Mouse (Mus musculus): ENCODE results near the gene Ovca2.
A peak's percentile ranks its signal among the peaks of the same experiment; 100 is the strongest.

Gene Ovca2

DNA sequence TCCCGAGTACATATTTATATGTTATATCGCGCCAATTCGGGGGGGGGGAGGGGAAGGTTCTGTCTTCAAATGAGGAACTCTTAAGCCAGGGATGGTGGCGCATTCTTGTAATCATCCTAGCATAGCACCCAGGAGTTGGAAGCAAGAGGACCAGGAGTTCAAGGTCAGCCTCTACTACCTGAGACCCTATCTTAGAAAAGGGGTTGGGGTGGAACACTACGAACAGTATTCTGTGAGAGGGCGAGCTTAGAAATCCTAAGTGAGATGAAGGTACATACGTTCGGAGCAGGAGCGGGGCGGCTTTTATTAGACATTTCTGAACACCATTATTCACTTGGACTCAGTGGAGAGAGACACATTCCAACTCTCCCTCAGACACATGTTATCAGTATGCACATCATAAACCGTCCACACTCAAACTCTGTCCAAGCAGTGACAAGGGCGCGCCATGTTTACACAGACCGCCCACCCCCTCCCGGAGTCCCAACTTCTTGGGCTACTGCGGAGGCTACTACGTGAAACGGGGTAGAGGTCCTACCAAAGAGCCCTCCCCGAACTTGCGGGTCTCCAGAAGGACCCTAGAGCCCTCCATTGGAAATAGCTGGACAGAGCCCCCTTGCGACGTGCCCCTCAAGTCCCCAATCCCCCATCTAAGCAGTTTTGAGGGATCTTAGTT lies 9.1 kb downstream of the Ovca2 start, which contains the start of gene Hic1:
Gene Hic1, minus strand, starts transcription at position 115 of the 676 bp plus-strand sequence.
- DNase-seq: peak; percentile 45 to 60

DNA sequence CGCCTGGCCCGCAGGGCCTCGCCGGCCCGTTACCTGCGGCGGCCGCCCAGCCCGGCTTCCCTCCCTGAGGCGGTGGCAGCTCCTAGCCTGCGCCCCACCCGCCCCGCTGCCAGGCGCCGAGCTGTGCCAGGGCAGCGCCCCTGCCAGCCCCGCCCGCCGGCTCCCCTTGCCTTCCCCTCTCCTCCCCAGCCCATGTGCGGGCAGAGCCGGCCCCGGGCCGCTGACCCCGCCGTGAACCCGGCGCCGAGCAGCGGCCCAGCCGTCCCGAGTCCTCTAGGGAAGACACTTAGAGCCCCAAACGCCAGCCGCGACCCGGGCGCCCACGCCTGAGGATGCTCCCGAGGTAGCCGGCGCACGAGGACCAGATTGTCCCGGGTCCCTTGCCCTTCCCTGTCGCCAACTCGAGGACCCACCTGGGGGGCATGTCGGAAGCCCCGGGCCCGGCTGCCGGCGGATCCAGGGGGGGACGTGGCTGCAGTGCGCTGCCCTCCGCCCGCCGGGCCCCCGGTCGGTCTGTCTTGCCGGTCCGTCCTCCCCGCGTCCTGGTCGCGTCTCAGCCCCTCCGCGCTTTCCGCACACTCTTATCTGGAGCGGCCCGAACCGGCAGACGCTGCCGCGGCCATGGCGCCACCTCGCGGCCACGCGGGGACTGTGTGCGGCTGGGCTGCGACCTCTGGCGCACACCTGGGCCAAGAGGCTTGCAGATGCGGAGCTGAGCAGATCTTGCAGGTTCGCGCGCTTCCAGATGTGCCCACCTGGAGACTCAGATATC lies 9.9 kb downstream of the Ovca2 start:
- DNase-seq: peak; percentile 91 to 92

DNA sequence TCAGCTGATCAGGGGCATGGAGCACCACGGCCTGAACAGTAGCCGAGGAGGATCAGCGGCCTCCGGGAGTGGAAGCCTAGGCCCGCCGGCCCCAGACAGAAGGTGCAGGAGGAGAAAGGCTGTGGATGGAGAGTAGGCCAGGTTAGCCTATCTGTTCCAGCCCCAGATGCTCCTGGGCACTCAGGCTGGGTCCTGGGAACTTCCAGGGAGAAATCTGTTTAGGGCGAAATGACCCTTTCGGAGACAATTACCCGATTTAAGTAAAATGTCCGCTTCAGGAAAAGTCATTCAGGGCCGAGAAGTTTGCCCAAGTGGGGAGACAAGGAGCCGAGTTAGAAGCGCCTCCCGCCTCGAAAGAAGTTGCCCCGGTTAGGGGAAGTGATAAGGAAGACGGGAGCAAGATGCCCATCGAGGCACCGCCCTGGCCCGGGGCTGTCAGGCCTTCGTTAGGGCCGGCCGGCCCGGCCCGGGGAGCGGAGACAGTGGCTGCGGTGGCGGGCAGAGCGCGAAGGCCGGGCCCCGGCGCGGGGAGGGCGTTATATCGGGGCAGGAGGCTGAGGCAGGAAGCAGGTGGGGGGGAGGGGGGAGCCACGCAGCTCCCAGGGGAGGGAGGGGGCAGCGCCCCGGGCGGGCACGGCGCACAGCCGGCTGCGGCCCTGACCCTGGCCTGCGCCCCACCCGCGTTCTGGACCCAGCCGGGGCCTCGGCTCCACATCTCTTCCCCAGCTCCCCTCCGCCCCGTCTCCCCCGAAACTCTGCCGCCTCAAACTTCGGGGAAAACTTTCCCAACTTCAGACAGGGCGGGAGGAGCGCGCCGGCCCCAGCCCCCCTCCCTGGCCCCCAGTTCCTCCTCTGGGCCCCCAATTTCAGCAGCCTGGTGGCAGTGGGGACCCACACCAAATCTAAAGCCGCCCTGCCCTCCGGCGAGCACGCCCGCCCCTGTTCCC lies 10.7 kb downstream of the Ovca2 start:
- DNase-seq: peak; percentile 56 to 74

DNA sequence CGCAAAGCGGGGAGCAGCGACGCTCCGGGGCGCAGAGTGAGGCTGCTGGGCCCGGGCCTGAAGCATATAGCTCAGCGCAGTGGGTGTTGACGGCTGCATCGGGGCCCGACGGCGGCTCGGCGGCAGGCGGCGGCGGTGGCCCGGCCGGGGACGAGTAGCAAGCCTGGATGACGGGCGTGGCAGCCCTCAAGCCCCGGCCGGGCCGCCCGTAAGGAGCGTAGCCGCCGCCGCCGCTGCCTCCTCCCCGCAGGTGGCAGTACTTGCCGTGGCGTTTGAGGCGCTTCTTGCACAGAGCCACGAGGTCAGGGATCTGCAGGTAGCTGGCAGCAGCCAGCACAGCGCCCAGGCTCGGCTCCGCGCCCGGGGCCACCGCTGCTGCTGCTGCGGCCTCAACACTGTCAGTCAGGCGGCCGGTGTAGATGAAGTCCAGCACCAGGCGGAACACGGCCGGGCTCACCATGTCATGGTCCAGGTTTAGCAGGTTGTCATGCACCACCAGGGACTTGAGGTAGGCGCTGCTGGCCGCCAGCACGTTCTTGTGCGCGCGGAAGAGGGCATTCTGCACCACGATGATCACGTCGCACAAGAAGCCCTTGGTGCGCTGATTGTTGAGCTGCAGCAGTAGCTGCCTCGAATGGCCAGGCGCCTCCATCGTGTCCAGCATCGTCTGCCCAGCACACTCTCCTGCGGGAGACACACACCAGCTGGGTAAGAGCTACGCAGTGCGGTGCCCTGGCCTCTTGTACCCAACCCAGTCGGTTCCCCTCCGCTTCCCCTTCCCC lies 11.6 kb downstream of the Ovca2 start:
- DNase-seq: peak; percentile 61 to 72

- no peak for DNase-seq
Measured at GRCm38 (mm10) chr11:75166193-75166842, 12.3 kb downstream of the Ovca2 start.

- DNase-seq: peak; percentile 89 to 91
Measured at GRCm38 (mm10) chr11:75165441-75166192, 13.0 kb downstream of the Ovca2 start.

DNA sequence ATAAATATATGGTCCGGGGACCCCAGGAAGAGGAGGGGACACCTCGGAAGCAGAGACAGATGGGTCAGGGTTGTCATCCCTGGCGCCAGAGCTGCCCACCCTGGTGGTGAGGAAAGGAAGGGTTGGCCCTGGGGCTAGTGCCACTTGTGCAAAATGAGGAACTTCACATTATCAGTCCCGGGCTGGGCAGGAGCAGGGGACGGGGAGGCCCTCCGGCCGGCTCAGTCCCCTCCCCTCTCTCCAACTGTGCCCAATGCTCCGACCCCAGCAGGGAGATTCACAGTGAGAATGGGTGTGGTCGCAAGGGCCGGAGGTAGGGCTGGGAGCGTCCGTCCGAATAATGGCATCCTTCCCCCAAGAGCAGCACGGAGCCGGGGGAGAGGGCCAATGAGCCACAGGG lies 13.9 kb downstream of the Ovca2 start:
- peak; percentile 49 to 50 for DNase-seq

GRCm38 (mm10) chr11:75164051-75164450 lies 14.6 kb downstream of the Ovca2 start:
- no peak for DNase-seq

- DNase-seq: peak in 1 of 2 experiments; percentile 11
Measured at GRCm38 (mm10) chr11:75163379-75163778, 15.3 kb downstream of the Ovca2 start.

- peak in 1 of 2 experiments; percentile 10 for DNase-seq
Measured at GRCm38 (mm10) chr11:75162591-75163080, 16.0 kb downstream of the Ovca2 start.

DNA sequence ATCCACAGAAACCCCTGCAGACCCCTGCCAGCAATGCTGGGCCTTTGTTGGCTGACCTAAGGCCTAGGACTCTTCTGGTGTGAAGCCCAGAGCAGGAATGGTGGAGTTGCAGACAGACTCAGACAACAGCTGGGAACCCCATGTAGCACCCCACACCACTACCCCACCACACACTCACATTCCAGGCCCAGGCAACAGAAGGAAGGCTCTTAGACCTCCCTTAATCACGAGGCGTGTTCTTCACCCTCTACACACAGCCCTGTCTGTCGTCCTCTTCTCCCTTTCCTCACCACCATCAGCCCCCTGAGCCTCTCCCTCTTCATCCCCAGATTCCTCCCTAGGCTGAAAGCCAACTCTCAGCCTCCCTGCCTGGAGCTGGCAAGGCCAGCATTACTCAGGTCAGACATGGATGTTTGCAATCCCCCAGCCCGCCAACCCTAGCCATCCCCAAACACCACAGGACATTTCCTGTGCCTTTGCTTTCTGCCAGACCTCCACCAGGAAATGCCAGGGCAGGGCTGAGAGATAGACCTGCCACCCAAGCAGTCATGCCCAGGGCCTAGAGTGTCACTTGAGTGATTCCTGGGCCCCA lies 17.1 kb downstream of the Ovca2 start:
- DNase-seq: peak; percentile 61 to 89

DNA sequence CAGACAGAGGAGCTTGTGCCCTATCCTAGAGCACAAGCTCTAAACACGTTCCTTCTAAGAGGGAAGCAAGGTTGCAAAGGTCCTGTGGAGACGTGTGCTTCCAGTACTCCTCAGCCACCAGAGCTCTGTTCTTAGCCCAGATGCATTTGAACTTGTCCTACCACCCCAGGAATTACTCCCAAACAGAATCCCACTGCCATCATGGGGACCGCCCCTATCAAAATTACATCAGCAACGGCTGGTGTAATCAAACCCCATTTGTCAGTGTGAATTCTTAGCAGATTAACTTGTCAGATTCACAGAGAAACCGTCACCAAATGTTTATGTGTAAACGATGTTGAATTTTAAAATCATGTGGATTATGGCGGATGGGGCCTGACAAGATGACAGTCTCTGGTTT lies 17.7 kb downstream of the Ovca2 start:
- DNase-seq: peak; percentile 7 to 19

- peak; percentile 63 to 67 for DNase-seq
Measured at GRCm38 (mm10) chr11:75159564-75159963, 19.1 kb downstream of the Ovca2 start.

DNA sequence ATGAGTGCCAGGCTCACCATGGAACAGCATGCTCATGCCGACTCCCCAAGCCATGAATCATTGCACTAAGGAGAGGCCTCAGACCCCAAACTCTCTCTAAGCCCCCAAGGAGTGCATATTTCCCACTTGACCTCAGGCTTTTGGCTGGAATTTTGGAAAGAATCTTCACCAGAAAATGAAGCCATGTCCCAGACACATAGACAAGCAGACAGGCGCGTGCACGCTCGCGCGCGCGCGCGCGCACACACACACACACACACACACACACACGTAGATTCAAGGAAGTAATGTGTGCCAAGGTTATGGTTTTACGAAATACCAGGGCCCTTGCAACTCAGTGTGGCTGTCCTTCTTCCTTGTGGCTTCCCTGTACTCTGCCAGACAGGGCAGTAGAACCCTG lies 20.2 kb downstream of the Ovca2 start:
- DNase-seq: peak; percentile 54 to 76

DNA sequence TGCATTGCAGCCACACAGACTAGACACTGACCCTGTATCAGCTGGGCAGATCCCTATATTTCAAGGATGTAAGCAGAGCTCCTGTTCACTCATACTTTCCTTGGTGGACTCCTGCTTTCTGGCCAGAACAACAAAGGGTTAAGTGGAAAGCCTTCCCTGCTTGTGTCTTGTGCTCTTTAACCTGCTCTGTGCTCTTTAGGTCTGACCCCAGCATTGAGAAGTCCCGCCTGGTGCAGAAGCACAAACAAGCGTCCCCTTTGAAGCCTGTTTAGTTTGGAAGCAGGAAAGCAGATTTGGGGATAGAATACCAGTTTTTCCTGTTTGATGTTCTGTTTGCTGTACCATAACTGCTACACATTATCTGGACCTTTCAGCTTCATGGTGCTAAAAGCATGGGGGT lies 20.7 kb downstream of the Ovca2 start:
- DNase-seq: peak in 1 of 2 experiments; percentile 6

GRCm38 (mm10) chr11:75157037-75157436 lies 21.6 kb downstream of the Ovca2 start:
- DNase-seq: no peak

DNA sequence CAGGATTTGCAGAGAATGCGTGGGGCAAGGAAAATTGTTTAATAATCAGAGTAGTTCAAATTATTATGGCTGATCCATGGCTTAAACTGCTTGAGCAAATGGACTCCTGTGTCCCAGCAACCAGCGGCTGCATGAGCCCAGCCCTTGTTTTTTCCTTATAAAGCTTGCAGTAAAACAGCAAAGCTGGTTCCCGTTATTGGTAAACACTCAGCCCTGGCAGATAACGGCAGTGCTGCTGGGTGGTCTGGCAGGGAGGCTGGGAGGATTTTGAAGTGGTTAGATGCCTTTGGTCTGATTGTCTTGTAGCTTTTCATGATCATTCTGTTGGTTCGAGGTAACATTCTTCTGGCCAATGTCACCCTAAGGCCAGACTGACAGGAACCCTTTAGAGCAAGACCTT lies 22.2 kb downstream of the Ovca2 start:
- peak in 1 of 2 experiments; percentile 71 for DNase-seq

DNA sequence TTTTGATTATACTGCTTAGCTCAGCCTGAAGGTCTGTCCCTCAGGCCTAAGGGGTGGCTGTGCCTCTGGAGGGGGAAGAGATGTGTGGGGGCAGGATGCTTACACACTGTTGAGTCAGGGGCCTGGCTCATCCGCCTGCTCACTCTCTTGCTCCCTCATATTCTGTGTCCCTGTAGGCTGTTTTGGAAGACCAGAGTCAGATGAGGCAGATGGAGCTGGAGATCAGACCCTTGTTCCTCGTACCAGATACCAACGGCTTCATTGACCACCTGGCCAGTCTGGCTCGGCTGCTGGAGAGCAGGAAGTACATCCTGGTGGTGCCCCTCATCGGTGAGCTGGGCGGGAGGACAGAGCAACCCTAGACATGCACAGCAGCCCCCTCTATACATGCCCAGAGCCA lies 22.6 kb downstream of the Ovca2 start:
- no peak for DNase-seq

GRCm38 (mm10) chr11:75154053-75154585 lies 24.5 kb downstream of the Ovca2 start:
- no peak for DNase-seq
